Mouse (Mus musculus) midbrain, embryonic 14.5 days (tissue): ENCODE results near the gene Vmn2r18. TPM values are rescaled to one million over a fixed set of nuclear protein-coding genes. Genes with fewer than 3 reads are reported as not detected.

Experiments used
- ATAC-seq: fragments of 200-750 bp; cut with Nextera tagmentation; 2 replicates; pipeline ENCODE4 v1.8.0; 2017; ENCODE audit warnings: moderate number of reproducible peaks, moderate library complexity; ENCODE audit not compliant: low FRiP score, low TSS enrichment
- DNase-seq: peaks from one replicate; pipeline ENCODE4 v3.0.0-alpha.2; 2015
- H3K27ac ChIP-seq: fragments of 300-500 bp; sonication (generic); replicated peaks from 2 replicates; pipeline ENCODE4 v1.5.1; 2014; ENCODE audit warnings: mild to moderate bottlenecking, low read depth, low read length, moderate library complexity
- H3K27me3 ChIP-seq: fragments of 300-500 bp; sonication (generic); 2 replicates; pipeline ENCODE4 v1.6.1; 2014; ENCODE audit warnings: low read length, control low read depth, mixed read lengths; ENCODE audit not compliant: control insufficient read depth, insufficient read depth
- H3K36me3 ChIP-seq: fragments of 300-500 bp; sonication (generic); 2 replicates; pipeline ENCODE4 v1.6.1; 2014; ENCODE audit warnings: low read length, control low read depth; ENCODE audit not compliant: control insufficient read depth, insufficient read depth
- H3K4me1 ChIP-seq: fragments of 300-500 bp; sonication (generic); 2 replicates; pipeline ENCODE4 v1.6.1; 2014; ENCODE audit warnings: mild to moderate bottlenecking, antibody characterized with exemption, low read length, control low read depth; ENCODE audit not compliant: control insufficient read depth, insufficient read depth
- H3K4me2 ChIP-seq: fragments of 300-500 bp; sonication (generic); 2 replicates; pipeline ENCODE4 v1.6.1; 2014; ENCODE audit warnings: mild to moderate bottlenecking, low read length, moderate library complexity
- H3K4me3 ChIP-seq: fragments of 300-500 bp; sonication (generic); replicated peaks from 2 replicates; pipeline ENCODE4 v1.5.1; 2014; ENCODE audit warnings: low read depth, low read length
- H3K9ac ChIP-seq: fragments of 300-500 bp; sonication (generic); replicated peaks from 2 replicates; pipeline ENCODE4 v1.6.1; 2014; ENCODE audit warnings: mild to moderate bottlenecking, low read length, moderate library complexity
- H3K9me3 ChIP-seq: fragments of 300-500 bp; sonication (generic); 2 replicates; pipeline ENCODE4 v1.6.1; 2016; ENCODE audit warnings: low read length, control low read depth, mixed read lengths; ENCODE audit not compliant: control insufficient read depth
- WGBS: fragments of 180-500 bp; shearing (Covaris S2); extraction: QIAGEN DNeasy Blood & Tissue Kit; methylation state at CpG from one replicate; pipeline ENCODE4 v1.1.7; 2014; 5-methylcytosine and 5-hydroxymethylcytosine counted together
- polyA plus RNA-seq: library from polyadenylated mRNA; unstranded; fragments of >200 nt; fragmentation: Nextera tagmentation; extraction: Ambion mirVana; gene quantifications from 2 replicates; pipeline ENCODE4 v1.2.1, GENCODE M21; 2014

Vmn2r18 gene
- polyA plus RNA-seq = not detected in 2 replicates

- H3K9me3 ChIP-seq = no peaks in the 10 kb centered on the region
- H3K36me3 ChIP-seq = no peaks in the 10 kb centered on the region
- H3K4me1 ChIP-seq = no peaks in the 10 kb centered on the region
- no peak within 1 kb of the TSS for H3K27ac ChIP-seq
- H3K27me3 ChIP-seq = no peaks in the 10 kb centered on the region
- no peak for ATAC-seq
- H3K4me2 ChIP-seq = no peak within 1 kb of the TSS
- H3K4me3 ChIP-seq = no peak within 1 kb of the TSS
- WGBS = 90% methylated on average over 3 of the region's 3 CpGs
- H3K9ac ChIP-seq = no peak within 1 kb of the TSS
- DNase-seq = no peak
These were observed at the start of gene Vmn2r18 for GRCm38 (mm10) chr5:151605921-151606320. Gene Vmn2r18 (minus strand): TSS chr5:151606021.

- peaks cover 6% of the 10 kb centered on the region for H3K4me1 ChIP-seq
- no peaks in the 10 kb centered on the region for H3K9me3 ChIP-seq
- H3K9ac ChIP-seq = no peak overlapping the region
- peak overlapping the region; percentile 60; the same call in 1 of the 2 replicates for H3K4me3 ChIP-seq
- DNase-seq (no peak), ATAC-seq (no peak)
- peak overlapping the region; percentile 70 for H3K27ac ChIP-seq
- H3K4me2 ChIP-seq = peak overlapping the region; percentile 75
- H3K27me3 ChIP-seq = no peaks in the 10 kb centered on the region
- peaks cover 28% of the 10 kb centered on the region for H3K36me3 ChIP-seq
- 64% methylated on average over 3 of the region's 3 CpGs for WGBS
These were observed 45.6 kb upstream of the Vmn2r18 start for GRCm38 (mm10) chr5:151651411-151651784.

- Histone ChIP-seq H3K4me3 (peak within 1 kb of the TSS; percentile 60), H3K9ac (peak within 1 kb of the TSS; percentile 70), H3K4me1 (peaks cover 6% of the 10 kb centered on the region), H3K9me3 (no peaks in the 10 kb centered on the region), H3K27ac (peak within 1 kb of the TSS; percentile 79), H3K36me3 (peaks cover 33% of the 10 kb centered on the region), H3K4me2 (peak within 1 kb of the TSS; percentile 75), H3K27me3 (no peaks in the 10 kb centered on the region)
- peak; percentile 98 for DNase-seq
- peak; percentile 98 for ATAC-seq
- under 1% methylated on average over 41 of the region's 42 CpGs for WGBS
These were observed 45.0 kb upstream of the Vmn2r18 start, which contains the start of gene Rfc3 for GRCm38 (mm10) chr5:151650700-151651410. Gene Rfc3 (minus strand): TSS chr5:151651242.

GRCm38 (mm10) chr5:151644845-151645244, 39.0 kb upstream of the Vmn2r18 start:
- no peak overlapping the region for H3K4me2 ChIP-seq
- H3K27me3 ChIP-seq = no peaks in the 10 kb centered on the region
- no peak overlapping the region for H3K9ac ChIP-seq
- H3K9me3 ChIP-seq = no peaks in the 10 kb centered on the region
- 92% methylated on average over 7 of the region's 7 CpGs for WGBS
- H3K27ac ChIP-seq = no peak overlapping the region
- H3K36me3 ChIP-seq = peaks cover 91% of the 10 kb centered on the region
- DNase-seq = peak; percentile 18
- H3K4me1 ChIP-seq = peaks cover 1% of the 10 kb centered on the region; the same call in 1 of the 2 replicates
- ATAC-seq = no peak
- H3K4me3 ChIP-seq = no peak overlapping the region

- no peak overlapping the region for H3K9ac ChIP-seq
- ATAC-seq (no peak), DNase-seq (no peak)
- H3K4me3 ChIP-seq = no peak overlapping the region
- H3K9me3 ChIP-seq = no peaks in the 10 kb centered on the region
- H3K4me1 ChIP-seq = no peaks in the 10 kb centered on the region
- no peak overlapping the region for H3K4me2 ChIP-seq
- peaks cover 78% of the 10 kb centered on the region for H3K36me3 ChIP-seq
- no peak overlapping the region for H3K27ac ChIP-seq
- no peaks in the 10 kb centered on the region for H3K27me3 ChIP-seq
- 97% methylated on average over 5 of the region's 5 CpGs for WGBS
These were observed 37.0 kb upstream of the Vmn2r18 start for GRCm38 (mm10) chr5:151642867-151643266.

GRCm38 (mm10) chr5:151642102-151642501, 36.3 kb upstream of the Vmn2r18 start:
- no peak overlapping the region for H3K9ac ChIP-seq
- H3K4me2 ChIP-seq = no peak overlapping the region
- no peaks in the 10 kb centered on the region for H3K4me1 ChIP-seq
- no peaks in the 10 kb centered on the region for H3K27me3 ChIP-seq
- no peak overlapping the region for H3K4me3 ChIP-seq
- 100% methylated on average over 1 of the region's 1 CpGs for WGBS
- H3K9me3 ChIP-seq = no peaks in the 10 kb centered on the region
- no peak overlapping the region for H3K27ac ChIP-seq
- H3K36me3 ChIP-seq = peaks cover 71% of the 10 kb centered on the region
- DNase-seq (no peak), ATAC-seq (no peak)

GRCm38 (mm10) chr5:151601696-151602095, 4.1 kb downstream of the Vmn2r18 start:
- no peak overlapping the region for H3K4me3 ChIP-seq
- no peaks in the 10 kb centered on the region for H3K9me3 ChIP-seq
- H3K4me1 ChIP-seq = no peaks in the 10 kb centered on the region
- no peaks in the 10 kb centered on the region for H3K27me3 ChIP-seq
- no peak overlapping the region for H3K9ac ChIP-seq
- DNase-seq = no peak
- no peak overlapping the region for H3K4me2 ChIP-seq
- H3K27ac ChIP-seq = no peak overlapping the region
- H3K36me3 ChIP-seq = no peaks in the 10 kb centered on the region
- no peak for ATAC-seq
- 55% methylated on average over 1 of the region's 1 CpGs for WGBS
